Mouse (Mus musculus): ENCODE measurements at regions not wholly inside any gene's neighbourhood (a gene's known extent, or its start where the extent isn't known, plus 50 kb on each side); places are given as distances from the start of the nearest gene placed in this dataset.
A peak's percentile ranks its signal among the peaks of the same experiment; 100 is the strongest.

DNA sequence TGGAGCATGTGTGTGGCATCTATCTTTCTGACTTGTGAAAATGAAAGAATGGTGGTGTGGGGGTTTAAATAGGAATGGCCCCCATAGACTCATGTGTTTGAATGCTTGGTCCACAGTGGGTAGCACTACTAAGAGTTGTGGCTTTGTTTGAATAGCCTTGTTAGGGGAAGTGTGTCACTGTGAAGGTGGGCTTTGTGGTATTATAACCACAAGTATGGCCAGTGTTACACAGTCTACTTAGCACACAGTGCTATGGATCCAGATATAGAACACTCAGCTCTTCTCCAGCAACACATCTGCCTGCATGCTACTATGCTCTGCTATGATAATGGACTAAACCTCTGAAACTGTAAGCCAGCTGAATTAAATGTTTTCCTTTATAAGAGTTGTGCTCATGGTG lies 184.9 kb downstream of the Gm11361 start:
- Histone ChIP-seq H3K27me3 (ENCODE audit: insufficient read depth, low read length) (no peaks in the 10 kb centered on the region), H3K4me3 (ENCODE audit: low read depth, low read length) (no peak overlapping the region), H3K4me1 (ENCODE audit: insufficient read depth) (no peaks in the 10 kb centered on the region), H3K36me3 (replicated peaks; ENCODE audit: insufficient read depth, low read length) (no peaks in the 10 kb centered on the region), H3K4me2 (ENCODE audit: low read depth, low read length) (no peak overlapping the region), H3K27ac (ENCODE audit: low read depth) (no peak overlapping the region), H3K9me3 (ENCODE audit: low read length) (peaks cover 3% of the 10 kb centered on the region; the same call in 1 of the 2 replicates), H3K9ac (replicated peaks) (no peak overlapping the region)
- no peak for ATAC-seq
- DNase-seq, result no peak
- TF ChIP-seq EP300 (IDR thresholded peaks at IDR 0.05; ENCODE audit: low read depth), result no peak
- TF ChIP-seq CTCF (IDR thresholded peaks at IDR 0.05; ENCODE audit: low read depth), result no peak

DNA sequence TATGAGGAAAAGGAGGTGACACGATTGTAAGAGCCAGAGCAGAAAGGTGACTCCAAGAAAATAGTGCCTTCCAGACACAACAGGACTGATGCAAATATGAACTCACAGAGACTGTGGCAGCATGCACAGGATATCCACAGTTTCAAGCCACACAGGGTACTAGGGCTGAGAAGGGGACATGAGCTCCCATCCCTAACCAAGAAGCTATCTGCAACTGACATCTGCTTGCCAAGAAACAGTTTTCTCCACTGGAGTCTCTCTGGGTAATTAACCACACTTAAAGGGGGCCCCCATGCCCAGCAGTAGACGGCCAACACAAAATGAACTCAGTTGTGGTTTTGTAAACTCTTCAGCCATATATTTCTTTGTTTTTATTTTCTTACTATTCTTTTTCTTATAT lies 176.1 kb downstream of the Gm11361 start:
- H3K27ac ChIP-seq (ENCODE audit: low read depth), result no peak overlapping the region
- no peaks in the 10 kb centered on the region for H3K9me3 ChIP-seq (ENCODE audit: low read length)
- ATAC-seq (peak; percentile 23; the same call in 1 of the 2 replicates), DNase-seq (no peak)
- no peaks in the 10 kb centered on the region for H3K36me3 ChIP-seq (replicated peaks; ENCODE audit: insufficient read depth, low read length)
- peaks cover 5% of the 10 kb centered on the region; the same call in 1 of the 2 replicates for H3K27me3 ChIP-seq (ENCODE audit: insufficient read depth, low read length)
- no peak overlapping the region for H3K9ac ChIP-seq (replicated peaks)
- no peak overlapping the region for H3K4me3 ChIP-seq (ENCODE audit: low read depth, low read length)
- no peaks in the 10 kb centered on the region for H3K4me1 ChIP-seq (ENCODE audit: insufficient read depth)
- no peak overlapping the region for H3K4me2 ChIP-seq (ENCODE audit: low read depth, low read length)
- no peak for TF ChIP-seq EP300 (IDR thresholded peaks at IDR 0.05; ENCODE audit: low read depth)
- TF ChIP-seq CTCF (IDR thresholded peaks at IDR 0.05; ENCODE audit: low read depth), result no peak
- WGBS (ENCODE audit: insufficient replicate concordance), result 35% methylated on average over 2 of the region's 2 CpGs

DNA sequence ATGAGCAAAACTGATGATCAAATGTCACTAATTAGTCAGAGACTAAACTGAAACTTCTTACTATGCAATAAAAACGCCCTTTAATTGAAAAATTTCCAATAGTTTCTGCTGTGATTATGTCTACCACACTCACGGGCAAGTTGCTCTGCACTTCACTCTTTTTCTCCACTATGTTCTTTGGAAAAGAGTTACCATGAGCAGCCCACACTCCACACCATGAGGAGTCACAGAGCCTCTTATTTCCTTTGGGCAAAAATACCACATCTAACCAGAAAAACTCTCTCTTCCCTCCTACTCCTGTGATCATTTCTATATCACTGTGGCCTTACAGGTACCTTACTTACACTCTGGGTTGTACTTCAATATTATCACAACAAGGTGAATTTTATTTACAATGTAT lies 174.7 kb downstream of the Gm11361 start:
- TF ChIP-seq CTCF (IDR thresholded peaks at IDR 0.05; ENCODE audit: low read depth), result no peak
- no peak for TF ChIP-seq EP300 (IDR thresholded peaks at IDR 0.05; ENCODE audit: low read depth)
- Histone ChIP-seq H3K27ac (ENCODE audit: low read depth) (no peak overlapping the region), H3K4me1 (ENCODE audit: insufficient read depth) (no peaks in the 10 kb centered on the region), H3K9me3 (ENCODE audit: low read length) (no peaks in the 10 kb centered on the region), H3K4me3 (ENCODE audit: low read depth, low read length) (no peak overlapping the region), H3K9ac (replicated peaks) (no peak overlapping the region), H3K36me3 (replicated peaks; ENCODE audit: insufficient read depth, low read length) (no peaks in the 10 kb centered on the region), H3K27me3 (ENCODE audit: insufficient read depth, low read length) (peaks cover 10% of the 10 kb centered on the region), H3K4me2 (ENCODE audit: low read depth, low read length) (no peak overlapping the region)
- WGBS (ENCODE audit: insufficient replicate concordance), result 78% methylated on average over 2 of the region's 2 CpGs
- no peak for DNase-seq
- ATAC-seq, result no peak

DNA sequence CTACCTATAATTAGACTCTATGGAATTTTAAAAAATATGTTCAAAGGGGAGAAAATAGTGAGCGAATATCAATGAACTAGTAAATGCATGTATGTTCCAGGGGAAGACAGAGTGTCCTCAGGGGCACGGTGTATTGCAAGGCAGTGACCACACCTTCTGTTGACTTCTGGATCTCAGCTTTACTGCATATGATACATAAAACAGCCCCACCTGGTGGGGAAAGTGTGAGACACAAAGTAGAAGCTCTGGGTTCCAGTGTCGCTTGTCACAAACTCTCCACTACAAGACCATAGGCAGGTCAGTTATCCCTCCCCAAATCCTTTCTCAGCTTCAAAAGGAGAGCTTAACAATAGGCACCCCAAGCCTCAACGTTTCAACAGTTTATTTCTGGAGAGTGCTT lies 168.8 kb downstream of the Gm11361 start:
- no peak overlapping the region for H3K4me2 ChIP-seq (ENCODE audit: low read depth, low read length)
- H3K36me3 ChIP-seq (replicated peaks; ENCODE audit: insufficient read depth, low read length), result no peaks in the 10 kb centered on the region
- TF ChIP-seq CTCF (IDR thresholded peaks at IDR 0.05; ENCODE audit: low read depth) (peak; percentile 45), EP300 (IDR thresholded peaks at IDR 0.05; ENCODE audit: low read depth) (no peak)
- H3K4me1 ChIP-seq (ENCODE audit: insufficient read depth), result peaks cover 5% of the 10 kb centered on the region
- no peak for DNase-seq
- 64% methylated on average over 4 of the region's 4 CpGs for WGBS (ENCODE audit: insufficient replicate concordance)
- ATAC-seq, result no peak
- no peak overlapping the region for H3K27ac ChIP-seq (ENCODE audit: low read depth)
- H3K9ac ChIP-seq (replicated peaks), result no peak overlapping the region
- H3K27me3 ChIP-seq (ENCODE audit: insufficient read depth, low read length), result peaks cover 19% of the 10 kb centered on the region
- H3K4me3 ChIP-seq (ENCODE audit: low read depth, low read length), result no peak overlapping the region
- no peaks in the 10 kb centered on the region for H3K9me3 ChIP-seq (ENCODE audit: low read length)

DNA sequence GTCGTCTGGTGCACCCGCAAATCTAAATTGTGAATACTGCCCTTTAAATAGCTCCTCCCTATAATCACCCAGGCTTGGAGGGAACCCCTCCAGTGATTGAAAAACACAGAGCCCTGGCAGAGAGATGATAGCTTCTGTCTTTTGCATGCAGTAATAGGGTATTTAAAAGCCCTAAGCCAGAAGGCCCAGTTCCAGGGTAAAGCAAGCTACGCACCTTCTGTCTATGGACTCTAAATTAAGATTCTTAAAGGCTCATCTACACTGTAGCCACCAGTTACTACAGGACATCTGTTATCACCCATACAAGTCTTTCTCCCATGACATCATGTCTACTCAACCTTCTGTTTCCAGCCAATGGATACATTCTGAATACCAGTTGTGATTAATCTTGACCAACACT lies 167.8 kb downstream of the Gm11361 start:
- Histone ChIP-seq H3K27ac (ENCODE audit: low read depth) (no peak overlapping the region), H3K27me3 (ENCODE audit: insufficient read depth, low read length) (peaks cover 18% of the 10 kb centered on the region), H3K36me3 (replicated peaks; ENCODE audit: insufficient read depth, low read length) (no peaks in the 10 kb centered on the region), H3K9me3 (ENCODE audit: low read length) (no peaks in the 10 kb centered on the region), H3K4me3 (ENCODE audit: low read depth, low read length) (no peak overlapping the region), H3K9ac (replicated peaks) (no peak overlapping the region), H3K4me1 (ENCODE audit: insufficient read depth) (peaks cover 7% of the 10 kb centered on the region), H3K4me2 (ENCODE audit: low read depth, low read length) (no peak overlapping the region)
- TF ChIP-seq EP300 (IDR thresholded peaks at IDR 0.05; ENCODE audit: low read depth), result no peak
- TF ChIP-seq CTCF (IDR thresholded peaks at IDR 0.05; ENCODE audit: low read depth), result no peak
- WGBS (ENCODE audit: insufficient replicate concordance), result 72% methylated on average over 3 of the region's 3 CpGs
- no peak for DNase-seq
- no peak for ATAC-seq

DNA sequence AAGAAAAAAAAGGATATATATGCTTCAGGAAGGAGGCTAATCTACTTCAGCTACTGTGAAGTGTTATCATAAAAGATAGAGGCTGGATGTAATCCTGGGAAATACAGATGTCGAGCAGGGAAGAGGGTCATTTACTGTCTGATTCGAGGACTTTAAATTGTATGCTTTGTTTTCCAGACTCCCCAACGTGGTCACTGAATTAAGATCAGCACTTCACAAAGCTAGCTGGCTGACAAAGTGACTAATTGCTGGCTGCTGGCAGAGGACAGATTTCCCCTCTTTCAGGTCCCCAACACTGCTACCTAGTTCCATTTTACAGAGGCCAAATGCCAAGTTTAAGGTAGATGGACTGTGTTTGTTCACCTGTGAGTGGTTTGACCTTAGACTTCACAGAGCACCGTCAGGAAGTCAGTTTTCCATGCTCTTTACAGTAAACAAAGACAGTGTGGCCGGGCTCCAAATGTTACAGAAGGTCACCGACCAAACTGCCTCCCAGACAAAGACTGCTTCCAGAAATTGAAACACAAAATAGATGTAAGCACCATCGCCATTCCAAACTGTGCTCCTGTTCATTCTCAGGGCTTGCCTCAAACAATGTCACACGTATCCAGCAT lies 167.2 kb downstream of the Gm11361 start:
- DNase-seq (no peak), ATAC-seq (no peak)
- no peaks in the 10 kb centered on the region for H3K9me3 ChIP-seq (ENCODE audit: low read length)
- 37% methylated on average over 8 of the region's 8 CpGs for WGBS (ENCODE audit: insufficient replicate concordance)
- peaks cover 7% of the 10 kb centered on the region for H3K4me1 ChIP-seq (ENCODE audit: insufficient read depth)
- H3K4me2 ChIP-seq (ENCODE audit: low read depth, low read length), result no peak overlapping the region
- H3K4me3 ChIP-seq (ENCODE audit: low read depth, low read length), result no peak overlapping the region
- H3K9ac ChIP-seq (replicated peaks), result no peak overlapping the region
- TF ChIP-seq EP300 (IDR thresholded peaks at IDR 0.05; ENCODE audit: low read depth), result no peak
- no peak for TF ChIP-seq CTCF (IDR thresholded peaks at IDR 0.05; ENCODE audit: low read depth)
- H3K27ac ChIP-seq (ENCODE audit: low read depth), result no peak overlapping the region
- no peaks in the 10 kb centered on the region for H3K36me3 ChIP-seq (replicated peaks; ENCODE audit: insufficient read depth, low read length)
- peaks cover 19% of the 10 kb centered on the region for H3K27me3 ChIP-seq (ENCODE audit: insufficient read depth, low read length)

DNA sequence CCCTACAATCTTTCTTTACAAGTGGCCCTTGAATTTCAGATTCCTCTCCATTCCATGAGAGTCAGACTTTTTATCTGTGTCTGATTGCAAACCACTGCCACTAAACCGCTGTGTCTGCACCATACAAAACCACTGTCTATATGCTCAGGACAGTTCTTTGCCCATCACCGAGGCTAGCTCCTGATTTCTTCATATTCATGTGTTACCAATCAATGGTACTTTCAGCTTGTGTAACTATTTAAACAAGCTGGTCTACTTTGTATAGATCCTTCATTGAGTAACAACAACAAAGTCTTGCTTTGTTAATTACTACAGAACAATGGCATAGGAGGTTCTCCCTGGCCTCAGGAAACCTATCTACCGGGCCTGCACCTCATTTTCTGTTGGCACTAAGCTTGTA lies 164.0 kb downstream of the Gm11361 start:
- no peak overlapping the region for H3K4me2 ChIP-seq (ENCODE audit: low read depth, low read length)
- WGBS (ENCODE audit: insufficient replicate concordance), result 45% methylated on average over 3 of the region's 3 CpGs
- H3K27me3 ChIP-seq (ENCODE audit: insufficient read depth, low read length), result peaks cover 22% of the 10 kb centered on the region; the same call in 1 of the 2 replicates
- ATAC-seq, result peak; percentile 92
- DNase-seq, result no peak
- no peak overlapping the region for H3K4me3 ChIP-seq (ENCODE audit: low read depth, low read length)
- TF ChIP-seq CTCF (IDR thresholded peaks at IDR 0.05; ENCODE audit: low read depth), result no peak
- peak; percentile 29; the same call in 1 of the 2 replicates for TF ChIP-seq EP300 (IDR thresholded peaks at IDR 0.05; ENCODE audit: low read depth)
- no peaks in the 10 kb centered on the region for H3K9me3 ChIP-seq (ENCODE audit: low read length)
- H3K27ac ChIP-seq (ENCODE audit: low read depth), result no peak overlapping the region
- H3K9ac ChIP-seq (replicated peaks), result no peak overlapping the region
- H3K4me1 ChIP-seq (ENCODE audit: insufficient read depth), result peaks cover 17% of the 10 kb centered on the region
- H3K36me3 ChIP-seq (replicated peaks; ENCODE audit: insufficient read depth, low read length), result no peaks in the 10 kb centered on the region
